Mouse (Mus musculus) c-Kit-positive CD71-negative TER-119-negative erythroid progenitor cells, embryonic 14.5 days (primary cell): ENCODE measurements around the gene Iqch.

ENCODE experiments used
- DNase-seq: peaks from one replicate; pipeline ENCODE4 v3.0.0-alpha.2; 2013; ENCODE audit warnings: low read depth

Gene Iqch

GRCm38 (mm10) chr9:63612565-63613515 lies 10.5 kb upstream of the Iqch start:
- DNase-seq = no peak

- no peak for DNase-seq
Observed at GRCm38 (mm10) chr9:63611967-63612366, 9.7 kb upstream of the Iqch start.

- no peak for DNase-seq
Observed at GRCm38 (mm10) chr9:63610841-63611366, 8.6 kb upstream of the Iqch start.

- no peak for DNase-seq
Observed at GRCm38 (mm10) chr9:63610231-63610630, 7.9 kb upstream of the Iqch start.

- no peak for DNase-seq
Observed at GRCm38 (mm10) chr9:63609776-63610175, 7.5 kb upstream of the Iqch start.

GRCm38 (mm10) chr9:63609246-63609645 lies 7.0 kb upstream of the Iqch start:
- DNase-seq = no peak

- DNase-seq = no peak
Observed at GRCm38 (mm10) chr9:63608006-63608405, 5.7 kb upstream of the Iqch start.

GRCm38 (mm10) chr9:63606594-63606993 lies 4.3 kb upstream of the Iqch start:
- no peak for DNase-seq

GRCm38 (mm10) chr9:63603849-63604248 lies 1.6 kb upstream of the Iqch start:
- DNase-seq = no peak

GRCm38 (mm10) chr9:63596660-63597059 lies 5.6 kb downstream of the Iqch start:
- no peak for DNase-seq

GRCm38 (mm10) chr9:63595652-63596051 lies 6.6 kb downstream of the Iqch start:
- no peak for DNase-seq

GRCm38 (mm10) chr9:63595032-63595431 lies 7.3 kb downstream of the Iqch start:
- no peak for DNase-seq

GRCm38 (mm10) chr9:63591661-63592256 lies 10.5 kb downstream of the Iqch start:
- no peak for DNase-seq

GRCm38 (mm10) chr9:63590592-63590991 lies 11.7 kb downstream of the Iqch start:
- DNase-seq = no peak

- DNase-seq = no peak
Observed at GRCm38 (mm10) chr9:63589209-63589608, 13.1 kb downstream of the Iqch start.

GRCm38 (mm10) chr9:63585251-63585650 lies 17.0 kb downstream of the Iqch start:
- no peak for DNase-seq

- no peak for DNase-seq
Observed at GRCm38 (mm10) chr9:63581778-63582177, 20.5 kb downstream of the Iqch start.

GRCm38 (mm10) chr9:63580046-63580445 lies 22.2 kb downstream of the Iqch start:
- DNase-seq = no peak

GRCm38 (mm10) chr9:63579644-63580043 lies 22.6 kb downstream of the Iqch start:
- no peak for DNase-seq

GRCm38 (mm10) chr9:63577469-63577868 lies 24.8 kb downstream of the Iqch start:
- DNase-seq = no peak

GRCm38 (mm10) chr9:63572874-63573273 lies 29.4 kb downstream of the Iqch start:
- DNase-seq = no peak

GRCm38 (mm10) chr9:63571895-63572294 lies 30.4 kb downstream of the Iqch start:
- DNase-seq = no peak

GRCm38 (mm10) chr9:63568808-63569207 lies 33.5 kb downstream of the Iqch start:
- no peak for DNase-seq
